Mouse (Mus musculus): ENCODE results near the gene Dld.

DNA sequence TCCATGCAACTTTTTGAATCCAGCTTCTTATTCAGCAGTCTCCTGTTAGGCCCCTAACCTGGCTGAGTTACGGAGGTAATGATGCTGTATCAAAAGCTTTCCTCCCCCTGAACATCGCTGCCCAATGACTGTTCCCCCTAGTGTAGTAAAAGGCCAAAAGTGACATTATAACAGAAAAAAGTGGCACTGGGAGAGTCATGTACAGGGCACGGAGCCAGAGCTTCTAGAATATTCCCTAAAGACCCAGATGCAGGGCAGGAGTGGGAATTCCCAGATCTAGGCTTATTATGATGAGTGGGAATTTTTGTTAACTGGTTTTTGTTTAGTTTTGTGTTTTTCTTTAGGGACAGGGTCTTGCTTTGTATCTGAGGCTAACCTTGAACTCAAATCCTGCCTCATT, 52.1 kb downstream of the Dld start:
- no peak for TF ChIP-seq POLR2A (IDR thresholded peaks at IDR 0.05; ENCODE audit: borderline replicate concordance, low read depth, low read length)
- TF ChIP-seq CTCF (IDR thresholded peaks at IDR 0.05; ENCODE audit: low read depth, low read length), result no peak

Measured in bone marrow macrophage, adult 2 months (primary cell).